Mouse (Mus musculus) urinary bladder, postnatal 10 days (tissue): ENCODE results near the gene Otud4.
"Not testable (repeated sequence)": the region's sequence is repeated elsewhere in the genome, so short reads cannot be mapped to it uniquely, and the experiment has no call there.

Experiments used
- DNase-seq: peaks from one replicate; pipeline ENCODE4 v3.0.0; 2022; ENCODE audit warnings: low spot score

Otud4 gene

DNA sequence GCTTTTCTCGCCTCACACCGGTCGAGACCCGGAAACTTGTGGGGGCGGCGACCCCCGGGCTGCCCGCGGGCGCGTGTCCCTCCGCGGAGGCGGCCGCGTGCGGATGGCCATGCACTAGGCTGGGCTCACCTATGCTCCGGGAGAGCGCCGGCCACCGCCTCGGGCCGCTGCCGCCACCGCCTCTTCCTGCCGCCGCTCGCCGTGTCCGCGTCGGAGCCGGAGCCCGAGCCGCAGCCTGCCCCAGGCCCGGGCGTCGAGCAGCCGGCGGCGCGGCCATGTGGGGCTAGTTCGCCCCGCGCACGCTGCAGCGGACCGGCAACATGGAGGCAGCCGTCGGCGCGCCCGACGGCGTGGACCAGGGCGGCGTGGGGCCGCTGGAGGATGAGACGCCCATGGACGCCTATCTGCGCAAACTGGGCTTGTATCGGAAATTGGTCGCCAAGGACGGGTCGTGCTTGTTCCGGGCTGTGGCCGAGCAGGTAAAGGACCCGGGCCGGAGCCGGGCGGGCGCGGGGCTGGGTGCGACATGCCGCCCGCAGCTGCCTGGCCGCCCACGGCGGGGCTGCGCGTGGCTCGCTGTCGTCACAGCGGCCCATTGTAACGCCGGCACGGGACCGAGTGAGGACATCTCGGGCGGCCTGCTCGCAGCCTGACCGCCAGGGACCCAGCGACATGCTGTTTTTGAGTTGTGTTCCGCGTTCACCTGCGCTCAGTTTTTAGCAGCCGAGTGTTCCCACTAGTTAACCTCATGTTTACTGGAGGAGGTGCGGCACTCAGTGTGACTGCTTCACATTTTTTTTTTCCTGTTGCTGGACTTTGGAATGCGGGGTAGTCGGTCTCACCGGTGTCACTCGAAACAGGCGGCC, at the start of gene Otud4:
Gene Otud4, plus strand, starts transcription at position 33 of the 866 bp plus-strand sequence.
- no peak for DNase-seq

DNA sequence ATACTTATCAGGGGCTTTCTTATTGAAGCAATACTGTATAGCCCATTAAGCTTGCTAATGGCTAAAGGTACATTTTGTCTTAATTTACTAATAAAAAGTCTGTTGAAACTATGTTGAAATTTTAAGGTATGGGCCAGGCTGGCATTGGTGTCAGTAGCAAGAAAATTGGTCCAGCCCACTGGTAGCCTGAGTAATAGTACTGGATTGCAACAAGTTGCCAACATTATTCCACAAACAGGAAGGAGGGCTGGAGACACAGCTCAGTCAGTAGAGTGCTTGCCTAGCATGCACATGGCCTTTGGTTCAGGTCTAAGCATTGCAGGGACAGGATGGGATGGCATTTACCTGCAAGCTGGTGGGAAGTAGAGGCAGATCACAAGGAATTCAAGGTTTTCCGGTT, 38.5 kb upstream of the Otud4 start:
- DNase-seq, result no peak

DNA sequence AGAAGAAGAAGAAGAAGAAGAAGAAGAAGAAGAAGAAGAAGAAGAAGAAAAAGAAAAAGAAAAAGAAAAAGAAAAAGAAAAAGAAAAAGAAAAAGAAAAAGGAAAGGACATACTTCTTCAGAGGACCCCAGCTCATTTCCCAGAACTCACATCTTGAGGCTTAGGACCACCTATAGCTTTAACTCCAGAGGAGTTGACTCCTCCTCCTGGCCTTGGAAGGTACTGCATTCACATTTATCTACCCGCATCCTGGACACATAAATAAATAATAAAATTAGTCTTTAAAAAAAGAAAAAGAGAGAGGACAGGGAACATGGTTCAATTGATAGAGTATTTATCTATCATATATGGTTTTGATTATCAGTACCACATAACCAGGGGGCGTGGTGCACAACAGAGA, 36.2 kb upstream of the Otud4 start:
- not testable (repeated sequence) for DNase-seq

DNA sequence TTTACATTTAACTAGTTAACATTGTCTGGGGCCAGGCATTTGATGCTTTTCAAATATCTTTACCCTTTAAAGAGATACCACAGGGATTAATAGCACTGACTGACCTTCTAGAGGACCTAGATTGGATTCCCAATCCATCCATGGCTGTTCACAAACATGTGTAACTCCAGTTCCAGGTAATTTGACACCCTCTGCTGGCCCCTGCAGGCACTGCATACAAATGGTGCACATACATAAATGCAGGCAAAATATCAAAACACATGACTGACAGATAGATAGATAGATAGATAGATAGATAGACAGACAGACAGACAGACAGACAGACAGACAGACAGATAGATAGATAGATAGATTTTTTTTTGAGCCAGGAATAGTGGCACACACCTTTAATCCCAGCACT, 33.2 kb upstream of the Otud4 start:
- no peak for DNase-seq

DNA sequence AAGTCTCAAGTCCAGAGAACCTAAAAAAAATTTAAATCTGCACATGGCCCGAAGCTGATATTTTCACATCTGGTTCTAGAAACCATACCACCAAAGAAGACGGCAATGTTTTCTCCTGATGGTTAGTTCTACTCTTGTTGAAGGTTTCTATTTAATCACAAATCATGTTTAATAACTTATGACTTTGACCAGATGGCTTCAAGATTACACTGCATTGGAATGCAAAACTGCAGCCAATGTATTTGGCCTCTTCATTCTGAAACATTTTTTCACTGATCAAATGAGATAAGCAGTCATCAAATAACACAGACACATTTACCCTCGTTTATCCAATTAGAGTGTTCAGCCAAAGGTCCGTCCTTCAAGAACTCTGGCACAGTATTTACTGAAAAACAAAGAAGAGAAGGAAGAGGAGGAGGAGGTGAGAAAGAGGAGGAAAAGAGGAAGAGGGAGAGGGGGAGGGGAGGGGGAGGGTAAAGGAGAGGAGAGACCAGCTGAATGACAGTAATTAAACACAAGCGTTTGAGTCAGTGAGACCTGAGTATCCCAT, 32.6 kb upstream of the Otud4 start:
- DNase-seq, result no peak

DNA sequence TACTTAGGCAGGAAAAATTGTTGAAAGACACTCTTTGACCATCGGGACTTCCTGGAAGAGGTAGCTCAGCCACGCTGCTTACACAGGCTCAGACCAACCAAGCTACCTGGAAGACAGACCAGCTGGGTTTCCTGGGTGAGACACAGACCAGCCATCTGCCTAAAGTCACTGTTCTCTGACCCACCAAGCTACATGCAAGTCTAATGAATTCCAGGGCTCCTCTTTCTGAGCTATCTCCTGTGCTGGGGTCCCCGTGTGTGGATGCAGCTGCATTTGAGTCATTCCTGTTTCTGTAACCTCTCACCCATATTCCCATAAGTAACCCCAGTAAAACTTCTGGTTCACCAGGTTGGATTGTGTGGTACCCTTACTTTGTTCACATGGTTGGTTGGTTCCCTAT, 30.7 kb upstream of the Otud4 start:
- no peak for DNase-seq

DNA sequence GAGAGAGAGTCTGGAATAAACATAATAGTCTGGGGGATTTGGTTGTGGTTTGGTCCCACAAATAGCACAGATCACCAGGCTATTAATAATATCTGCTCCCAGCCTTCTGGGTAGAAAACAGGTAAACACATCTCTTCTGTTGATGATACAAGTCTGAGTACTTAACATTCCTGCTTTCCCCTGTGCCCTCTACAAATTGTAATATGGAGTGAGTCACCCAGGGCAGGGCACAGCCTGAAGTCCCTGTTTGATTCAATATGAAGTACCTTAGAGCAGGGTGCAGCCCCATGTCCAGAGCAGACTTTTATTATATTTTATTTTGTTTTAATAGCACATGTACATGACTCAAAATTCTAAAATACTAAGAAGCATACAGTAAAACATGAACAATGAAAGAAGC, 29.1 kb upstream of the Otud4 start:
- DNase-seq, result no peak

DNA sequence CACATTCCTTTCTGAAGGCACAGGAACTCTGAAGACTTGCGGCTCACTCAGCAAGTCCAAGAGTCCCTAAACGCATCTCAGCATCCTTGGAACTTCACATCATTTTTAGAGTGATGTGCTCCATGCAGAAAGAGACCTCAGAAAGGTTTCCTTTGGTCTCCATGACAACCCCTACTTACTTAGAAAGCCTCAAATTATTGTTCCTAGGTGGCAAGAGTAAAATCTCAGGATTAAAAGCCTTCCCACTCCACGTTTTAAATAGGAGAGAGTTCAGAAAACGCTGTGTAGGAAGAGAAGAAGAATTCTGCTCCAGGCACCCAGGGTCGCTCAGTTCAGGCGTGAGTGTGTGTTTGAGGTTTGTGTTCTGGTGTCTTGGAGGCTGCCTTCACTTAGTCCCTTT, 27.1 kb upstream of the Otud4 start:
- DNase-seq, result no peak

DNA sequence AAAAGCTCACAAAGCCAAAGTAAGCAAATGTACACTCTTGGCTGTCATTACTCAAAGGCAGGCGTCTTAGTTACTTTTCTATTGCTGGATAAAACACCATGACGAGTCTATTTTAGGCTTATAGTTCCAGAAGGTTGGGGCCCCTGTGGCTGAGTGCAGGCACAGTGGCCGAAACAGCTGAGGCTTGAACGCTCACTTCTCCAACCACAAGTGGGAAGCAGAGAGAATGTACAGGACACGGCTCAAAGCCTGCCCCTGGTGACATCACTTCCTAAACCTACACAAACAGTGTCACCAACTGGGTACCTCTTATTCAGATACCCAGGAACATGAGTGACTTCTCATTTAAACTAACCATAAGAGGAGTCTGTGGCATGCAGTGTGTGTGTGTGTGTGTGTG, 26.5 kb upstream of the Otud4 start:
- DNase-seq, result no peak

DNA sequence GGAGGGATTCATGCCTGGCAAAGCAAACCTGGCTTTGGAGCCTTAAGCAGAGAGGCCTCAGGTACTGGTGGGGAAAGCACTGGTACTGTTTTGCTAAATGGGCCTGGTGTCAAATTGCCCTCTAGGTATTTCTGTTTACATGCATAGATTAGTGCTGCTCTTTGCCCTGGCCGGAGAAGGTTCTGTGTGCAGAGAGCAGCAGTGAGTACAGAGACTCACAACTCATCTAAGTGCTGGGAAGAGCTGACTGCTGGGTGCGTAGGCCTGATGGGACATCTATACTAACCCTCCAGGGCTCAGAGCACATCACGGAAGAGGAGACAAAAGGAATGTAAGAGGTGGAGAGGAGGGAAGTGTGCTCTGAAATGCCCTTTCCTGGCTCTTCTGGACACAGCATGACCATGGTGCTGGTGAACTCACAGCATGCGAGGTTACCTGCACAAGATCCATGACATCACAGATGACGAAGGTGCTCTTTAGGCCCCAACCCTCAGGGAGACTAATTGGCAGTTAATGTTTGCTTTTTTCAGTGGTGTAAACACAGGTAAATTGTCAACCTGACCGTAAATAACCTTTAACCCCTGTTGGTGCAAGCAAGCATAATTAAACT, 23.6 kb upstream of the Otud4 start:
- DNase-seq, result no peak

DNA sequence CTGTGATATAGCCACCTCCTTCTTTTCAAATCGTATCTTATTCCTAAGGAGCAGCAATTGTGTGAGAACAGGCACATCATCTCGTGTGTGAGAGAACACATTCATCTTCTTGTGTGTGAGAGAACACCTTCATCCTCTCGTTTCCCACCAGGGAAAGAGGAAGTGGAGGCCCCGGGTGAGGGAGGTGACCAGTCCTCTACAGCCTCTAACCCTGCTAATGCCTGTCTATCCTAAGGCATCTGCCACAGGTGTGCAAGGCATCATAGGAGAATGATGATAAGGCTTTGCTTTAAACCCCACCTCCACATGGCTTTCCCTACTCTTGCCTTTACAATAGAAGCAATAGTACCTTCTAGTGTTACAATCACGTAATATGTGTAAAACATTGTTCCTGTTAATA, 20.5 kb upstream of the Otud4 start:
- DNase-seq, result no peak

DNA sequence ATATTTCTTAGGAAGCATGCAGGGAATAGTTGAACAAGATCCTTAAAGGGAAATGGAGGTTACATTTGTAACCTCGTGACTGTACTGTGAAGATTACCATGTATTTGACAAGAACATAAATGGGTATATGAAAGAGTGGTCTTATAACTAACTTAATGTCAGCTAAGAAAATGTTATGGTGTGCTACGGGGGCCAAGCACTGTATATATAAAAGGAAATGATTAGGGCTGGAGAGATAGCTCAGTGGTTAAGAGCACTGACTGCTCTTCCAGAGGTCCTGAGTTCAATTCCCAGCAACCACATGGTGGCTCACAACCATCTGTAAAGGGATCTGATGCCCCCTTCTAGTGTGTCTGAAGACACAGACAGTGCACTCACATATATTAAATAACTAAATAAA, 20.1 kb upstream of the Otud4 start:
- no peak for DNase-seq

DNA sequence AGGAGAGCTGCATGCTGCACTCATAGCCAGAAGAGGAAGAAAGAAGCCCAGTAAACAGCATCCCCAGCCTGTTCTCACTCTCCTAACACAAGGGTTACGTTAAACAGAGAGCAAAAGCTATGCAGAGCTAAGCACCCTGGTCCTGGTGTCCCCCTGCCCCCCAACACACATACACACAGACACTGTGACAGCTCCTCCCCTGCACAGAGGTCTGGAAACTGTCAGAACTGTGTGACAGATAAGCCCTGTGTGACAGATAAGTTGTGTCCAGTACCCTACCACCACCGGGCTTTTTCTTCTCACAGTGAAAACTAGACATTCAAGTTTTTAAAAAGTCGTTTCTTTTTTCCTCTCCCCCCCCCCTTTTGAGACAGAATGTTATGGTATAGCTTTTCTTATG, 19.4 kb upstream of the Otud4 start:
- DNase-seq, result no peak

DNA sequence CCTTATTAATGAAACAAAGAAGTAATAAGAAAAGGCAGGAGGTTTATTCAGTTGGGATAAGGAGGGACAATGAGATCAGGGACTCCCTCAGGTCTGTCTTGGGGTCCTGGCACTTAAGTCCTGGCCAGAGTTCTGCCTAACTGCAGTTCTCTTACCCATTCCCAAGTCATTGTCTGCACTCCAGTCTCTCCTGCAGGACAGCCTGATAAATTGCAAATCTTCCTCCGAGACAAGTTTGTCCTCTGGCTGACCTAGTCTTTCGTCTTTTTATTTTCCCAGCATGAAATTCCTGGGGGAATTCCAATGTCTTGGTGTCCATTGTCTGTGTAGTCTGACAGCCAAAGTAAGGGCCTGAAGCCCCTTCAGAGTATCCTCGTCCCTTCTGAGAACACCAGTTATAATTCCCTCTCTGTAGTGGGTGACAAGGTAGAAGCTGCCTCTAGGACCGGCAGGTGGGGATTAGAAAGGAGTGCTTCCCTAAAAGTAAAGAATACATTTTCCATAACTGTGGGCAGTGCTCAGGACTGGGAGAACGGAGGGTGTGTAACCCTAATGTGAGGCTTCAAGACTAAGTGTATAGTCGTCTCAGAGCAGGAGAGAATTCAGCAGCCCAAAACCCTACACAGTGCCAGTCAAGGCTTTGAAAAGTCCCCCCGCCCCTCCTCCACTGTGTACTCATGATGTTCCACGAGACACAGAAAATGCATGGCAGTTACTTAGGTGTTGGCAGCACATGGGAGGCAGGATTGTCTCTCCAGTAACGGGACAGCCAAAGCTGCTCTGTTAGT, 18.7 kb upstream of the Otud4 start:
- no peak for DNase-seq

DNA sequence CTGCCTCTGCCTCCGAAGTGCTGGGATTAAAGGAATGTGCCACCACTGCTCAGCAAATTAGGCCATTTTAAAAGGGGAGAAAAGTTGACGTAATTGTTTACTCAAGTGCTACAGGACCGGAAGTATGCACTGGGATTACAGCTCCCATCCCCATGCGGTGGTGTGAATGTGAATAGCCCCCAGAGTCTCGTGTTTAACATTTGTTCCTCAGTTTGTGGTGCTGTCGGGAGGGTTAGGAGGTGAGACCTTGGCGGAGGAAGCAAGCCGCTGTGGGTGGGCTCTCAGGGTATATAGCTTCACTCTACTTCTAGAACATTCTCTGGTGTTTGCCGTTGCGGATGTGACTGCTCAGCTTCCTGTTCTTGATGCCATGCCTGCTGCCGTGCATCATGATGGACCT, 17.1 kb upstream of the Otud4 start:
- DNase-seq, result no peak

DNA sequence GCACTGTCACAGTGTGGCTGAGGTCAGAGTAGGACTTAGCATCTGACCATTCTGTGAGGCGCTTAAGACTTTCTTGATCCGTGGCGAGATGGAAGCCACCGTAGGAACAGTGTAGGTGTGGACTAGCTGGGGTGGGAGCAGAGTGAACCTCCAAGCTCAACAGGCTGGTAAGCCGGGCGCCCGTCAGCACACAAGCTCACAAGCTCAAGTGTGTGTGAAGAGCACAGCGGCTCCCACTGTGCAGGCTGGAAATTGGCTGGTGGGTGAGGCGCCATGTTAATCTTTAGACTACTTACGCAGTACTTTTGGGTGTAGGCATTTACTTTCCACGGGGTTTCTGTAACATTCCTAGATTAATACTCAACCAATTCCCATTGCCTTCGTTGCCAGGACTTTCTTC, 16.1 kb upstream of the Otud4 start:
- no peak for DNase-seq

DNA sequence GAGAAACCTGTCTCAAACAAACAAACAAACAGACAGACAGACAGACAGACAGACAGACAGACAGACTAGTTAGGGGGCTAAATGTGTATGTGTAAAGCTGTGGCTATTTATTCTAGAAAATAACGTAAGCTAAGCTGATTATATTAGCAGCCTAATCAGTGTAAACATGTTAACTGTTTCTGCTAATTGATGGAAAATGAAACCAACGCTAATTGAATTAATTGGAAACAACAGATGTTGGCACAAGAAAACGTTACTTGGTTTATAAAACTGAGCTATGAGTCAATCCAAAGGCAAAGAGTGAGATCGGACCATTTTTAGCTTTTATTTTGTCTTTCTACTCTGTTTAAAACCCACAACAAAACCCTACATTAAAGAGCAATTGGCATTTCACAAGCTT, 15.0 kb upstream of the Otud4 start:
- DNase-seq, result no peak

DNA sequence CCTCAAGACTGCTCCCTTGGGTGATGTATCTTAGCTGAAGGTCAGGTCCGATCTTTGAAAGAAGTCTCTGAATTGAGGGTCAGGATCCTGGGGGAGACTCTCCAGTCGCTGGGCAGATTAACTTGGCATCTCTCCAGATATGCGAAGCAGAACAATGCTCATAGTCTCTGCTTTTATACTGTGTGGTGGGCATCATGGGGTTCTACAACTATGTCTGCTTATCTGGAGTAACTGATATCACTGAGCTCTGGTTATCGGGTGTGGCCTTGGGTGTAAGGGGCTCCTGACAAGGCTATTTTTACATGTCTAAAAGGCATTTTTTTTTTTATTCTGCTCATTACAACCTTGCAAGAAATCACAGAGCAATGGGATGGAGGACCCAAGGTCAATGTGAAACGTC, 13.2 kb upstream of the Otud4 start:
- no peak for DNase-seq

DNA sequence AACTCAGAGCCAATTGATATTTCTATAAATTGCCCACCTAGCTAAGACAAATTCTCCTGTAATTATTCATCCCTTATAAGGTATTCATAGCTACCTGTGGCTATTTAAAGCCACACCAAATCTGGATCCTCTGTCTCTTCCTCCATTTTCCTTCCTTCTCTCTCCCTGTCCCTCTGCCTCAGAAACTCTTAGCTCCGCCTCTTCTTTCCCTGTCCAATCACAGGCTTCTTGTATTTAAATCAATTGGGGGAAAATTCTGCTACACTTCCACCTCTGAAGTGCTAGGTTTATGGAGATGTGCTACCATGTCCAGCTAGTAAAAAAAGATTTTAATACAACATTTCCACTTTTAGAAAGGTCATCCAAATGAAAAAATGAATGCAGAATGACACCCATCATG, 3.9 kb upstream of the Otud4 start:
- no peak for DNase-seq

DNA sequence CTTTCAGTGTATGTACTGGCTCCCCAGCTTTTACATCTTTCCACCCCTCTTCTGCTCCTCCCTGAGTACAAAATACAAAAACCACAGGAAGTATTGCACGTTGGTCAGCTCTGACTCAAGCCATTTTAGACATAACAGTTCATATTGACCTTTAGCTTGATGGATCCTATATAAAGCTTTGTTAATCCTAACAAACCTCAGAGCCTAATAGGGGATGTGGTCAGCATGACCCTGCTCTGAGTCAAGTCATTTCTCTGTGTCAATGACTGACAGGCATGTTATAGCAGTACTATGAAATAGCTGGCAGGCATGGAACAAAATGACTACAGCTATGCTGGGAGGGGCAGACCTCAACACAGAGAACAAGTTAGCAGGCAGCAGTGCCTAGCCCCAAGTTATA, 3.3 kb upstream of the Otud4 start:
- DNase-seq, result no peak

DNA sequence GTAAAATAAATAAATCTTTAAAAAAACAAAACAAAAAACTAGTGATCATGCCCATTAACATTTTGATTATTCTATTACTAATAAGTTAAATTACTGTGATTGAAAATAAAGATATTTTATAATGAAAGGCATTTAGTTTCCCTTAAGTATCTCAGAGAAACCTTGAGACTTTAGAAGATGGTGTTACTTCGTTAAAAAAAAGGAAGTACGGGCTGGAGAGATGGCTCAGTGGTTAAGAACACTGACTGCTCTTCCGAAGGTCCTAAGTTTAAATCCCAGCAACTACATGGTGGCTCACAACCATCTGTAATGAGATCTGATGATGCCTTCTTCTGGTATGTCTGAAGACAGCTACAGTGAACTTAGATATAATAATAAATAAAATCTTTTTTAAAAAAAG, 2.2 kb upstream of the Otud4 start:
- no peak for DNase-seq

DNA sequence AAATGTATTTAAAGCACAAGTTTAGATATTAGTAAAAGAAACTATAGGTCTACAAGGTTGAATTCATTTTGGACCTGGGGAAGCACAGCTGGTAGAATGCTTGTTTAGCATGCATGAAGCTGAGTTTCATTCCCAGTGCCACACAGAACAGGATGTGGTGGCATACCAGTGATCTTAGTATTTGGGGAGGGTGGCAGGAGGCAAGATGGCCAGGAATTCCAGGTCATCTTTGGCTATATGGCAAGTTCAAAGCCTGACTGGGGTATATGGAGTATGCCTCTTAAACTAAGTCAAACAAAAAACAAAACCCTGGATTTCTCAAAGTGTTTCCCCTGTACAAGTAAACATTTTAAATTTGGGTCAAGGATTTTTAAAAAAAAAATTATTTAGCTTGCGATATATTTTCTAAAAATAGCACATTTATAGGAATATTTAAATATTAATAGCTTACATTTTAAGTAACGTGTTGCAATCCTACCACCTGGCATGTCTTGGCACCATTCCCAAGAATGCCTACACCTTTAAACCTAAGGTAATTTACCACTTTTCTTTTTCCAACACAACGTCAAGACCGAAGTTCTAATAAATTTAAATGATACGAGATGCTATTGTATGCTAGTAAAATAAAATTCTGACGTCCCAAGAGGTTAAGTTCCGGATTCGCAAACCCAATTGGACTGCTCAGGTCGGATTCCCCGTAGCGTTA, 1.3 kb upstream of the Otud4 start:
- no peak for DNase-seq
